In genomic region chr9:122843760-122844159, GRCm38 (mm10) we compare ENCODE assay signal across 19 mouse cellular contexts. TPM values are rescaled to one million over a fixed set of nuclear protein-coding genes. Genes with fewer than 3 reads are reported as not detected.
"Had no signal": no experiment of that assay in that cellular context is flagged by ENCODE, and none has a peak within 500 bp of the region (broad histone marks: within the 10 kb centered on the region; RNA-seq: fewer than 3 reads in every experiment).

Gene Gm35549, minus strand, starts transcription at chr9:122844035.

- H3K9ac ChIP-seq: intestine, embryonic 15.5 days; limb, embryonic 13.5 days; liver, embryonic 12.5 days; liver, embryonic 15.5 days; midbrain, embryonic 12.5 days had no signal

- H3K4me3 ChIP-seq: intestine, embryonic 15.5 days; layer of hippocampus, adult 2 months; limb, embryonic 10.5 days; limb, embryonic 13.5 days; liver, embryonic 12.5 days; liver, embryonic 15.5 days; midbrain, embryonic 12.5 days; myocyte had no signal

- H3K27me3 ChIP-seq: intestine, embryonic 15.5 days; limb, embryonic 13.5 days; liver, embryonic 12.5 days; liver, embryonic 15.5 days; midbrain, embryonic 12.5 days had no signal

- H3K4me2 ChIP-seq: intestine, embryonic 15.5 days; limb, embryonic 13.5 days; liver, embryonic 12.5 days; liver, embryonic 15.5 days; midbrain, embryonic 12.5 days had no signal

- DNase-seq: kidney, adult 2 months; kidney, postnatal 25 days; layer of hippocampus, adult 9-11 months; liver; thymus, postnatal 25 days had no signal

- H3K27ac ChIP-seq: intestine, embryonic 15.5 days; kidney, postnatal 0 days; layer of hippocampus, adult 2 months; limb, embryonic 10.5 days; limb, embryonic 13.5 days; liver, embryonic 12.5 days; liver, embryonic 15.5 days; midbrain, embryonic 12.5 days had no signal

- H3K4me1 ChIP-seq: intestine, embryonic 15.5 days; limb, embryonic 10.5 days; limb, embryonic 13.5 days; liver, embryonic 12.5 days; liver, embryonic 15.5 days; midbrain, embryonic 12.5 days had no signal

- H3K9me3 ChIP-seq: intestine, embryonic 15.5 days; limb, embryonic 10.5 days; liver, embryonic 15.5 days; midbrain, embryonic 12.5 days had no signal

- ATAC-seq: intestine, embryonic 15.5 days; liver, embryonic 12.5 days; midbrain, embryonic 16.5 days had no signal

RNA-seq across cellular contexts. Expression of gene Gm35549, which starts in this region (rescaled TPM):
- polyA plus RNA-seq: intestine, embryonic 15.5 days; kidney, adult 2 months; large intestine, adult 2 months; liver, embryonic 15.5 days; midbrain, embryonic 16.5 days; small intestine, adult 2 months; spleen, adult 2 months; thymus, postnatal 0 days had no signal
